Mouse (Mus musculus) kidney, adult 9 months (tissue): ENCODE measurements around the gene Slc39a11.
A peak's percentile ranks its signal among the peaks of the same experiment; 100 is the strongest.

Experiments used
- DNase-seq: peaks from one replicate; pipeline ENCODE4 v3.0.0; 2022

Gene Slc39a11

GRCm38 (mm10) chr11:113450028-113450427 is 199.9 kb downstream of the Slc39a11 start:
- no peak for DNase-seq

- no peak for DNase-seq
Measured at GRCm38 (mm10) chr11:113442036-113442435, 207.8 kb downstream of the Slc39a11 start.

- DNase-seq, result no peak
Measured at GRCm38 (mm10) chr11:113439328-113440030, 210.4 kb downstream of the Slc39a11 start.

- DNase-seq, result no peak
Measured at GRCm38 (mm10) chr11:113438915-113439314, 211.0 kb downstream of the Slc39a11 start.

- DNase-seq, result no peak
Measured at GRCm38 (mm10) chr11:113437357-113437756, 212.5 kb downstream of the Slc39a11 start.

- DNase-seq, result no peak
Measured at GRCm38 (mm10) chr11:113436299-113436698, 213.6 kb downstream of the Slc39a11 start.

GRCm38 (mm10) chr11:113435696-113436095 is 214.2 kb downstream of the Slc39a11 start:
- DNase-seq, result no peak

GRCm38 (mm10) chr11:113431161-113431560 is 218.7 kb downstream of the Slc39a11 start:
- peak; percentile 9 for DNase-seq

GRCm38 (mm10) chr11:113425882-113426281 is 224.0 kb downstream of the Slc39a11 start:
- DNase-seq, result no peak

GRCm38 (mm10) chr11:113425454-113425853 is 224.4 kb downstream of the Slc39a11 start:
- DNase-seq, result no peak

GRCm38 (mm10) chr11:113424765-113425164 is 225.1 kb downstream of the Slc39a11 start:
- DNase-seq, result no peak

- DNase-seq, result no peak
Measured at GRCm38 (mm10) chr11:113422598-113422997, 227.3 kb downstream of the Slc39a11 start.

- DNase-seq, result no peak
Measured at GRCm38 (mm10) chr11:113418921-113419655, 230.8 kb downstream of the Slc39a11 start.

- no peak for DNase-seq
Measured at GRCm38 (mm10) chr11:113417948-113418347, 231.9 kb downstream of the Slc39a11 start.

- DNase-seq, result no peak
Measured at GRCm38 (mm10) chr11:113412545-113412944, 237.3 kb downstream of the Slc39a11 start.

GRCm38 (mm10) chr11:113411798-113412197 is 238.1 kb downstream of the Slc39a11 start:
- no peak for DNase-seq

GRCm38 (mm10) chr11:113409121-113409520 is 240.8 kb downstream of the Slc39a11 start:
- no peak for DNase-seq

GRCm38 (mm10) chr11:113407474-113407873 is 242.4 kb downstream of the Slc39a11 start:
- no peak for DNase-seq

- DNase-seq, result no peak
Measured at GRCm38 (mm10) chr11:113400868-113401267, 249.0 kb downstream of the Slc39a11 start.

- DNase-seq, result no peak
Measured at GRCm38 (mm10) chr11:113399601-113400000, 250.3 kb downstream of the Slc39a11 start.

GRCm38 (mm10) chr11:113397394-113397793 is 252.5 kb downstream of the Slc39a11 start:
- DNase-seq, result no peak

GRCm38 (mm10) chr11:113393366-113394150 is 256.3 kb downstream of the Slc39a11 start:
- DNase-seq, result no peak

GRCm38 (mm10) chr11:113391664-113392063 is 258.2 kb downstream of the Slc39a11 start:
- no peak for DNase-seq
